Mouse (Mus musculus) lung, embryonic 16.5 days (tissue): ENCODE data around the gene Lpp. TPM values are rescaled to one million over a fixed set of nuclear protein-coding genes. Genes with fewer than 3 reads are reported as not detected.
A peak's percentile ranks its signal among the peaks of the same experiment; 100 is the strongest.

Experiments
- ATAC-seq: fragments of 200-750 bp; cut with Nextera tagmentation; 2 replicates; pipeline ENCODE4 v1.8.0; 2017; ENCODE audit warnings: low read depth, mild to moderate bottlenecking, moderate library complexity
- H3K27ac ChIP-seq: fragments of 300-500 bp; sonication (generic); 2 replicates; pipeline ENCODE4 v1.5.1; 2014; ENCODE audit warnings: mild to moderate bottlenecking, control low read depth, low read length
- H3K27me3 ChIP-seq: fragments of 300-500 bp; sonication (generic); 2 replicates; pipeline ENCODE4 v1.6.1; 2014; ENCODE audit warnings: low read depth, low read length, mixed read lengths; ENCODE audit not compliant: control insufficient read depth, insufficient read depth
- H3K36me3 ChIP-seq: fragments of 300-500 bp; sonication (generic); 2 replicates; pipeline ENCODE4 v1.6.1; 2014; ENCODE audit warnings: low read length; ENCODE audit not compliant: control insufficient read depth, insufficient read depth
- H3K4me1 ChIP-seq: fragments of 300-500 bp; sonication (generic); replicated peaks from 2 replicates; pipeline ENCODE4 v1.6.1; 2014; ENCODE audit warnings: low read length, mixed read lengths; ENCODE audit not compliant: control insufficient read depth, insufficient read depth
- H3K4me2 ChIP-seq: fragments of 300-500 bp; sonication (generic); 2 replicates; pipeline ENCODE4 v1.6.1; 2014; ENCODE audit warnings: low read depth, low read length, control low read depth
- H3K4me3 ChIP-seq: fragments of 300-500 bp; sonication (generic); 2 replicates; pipeline ENCODE4 v1.5.1; 2014; ENCODE audit warnings: mild to moderate bottlenecking, low read length, control low read depth
- H3K9ac ChIP-seq: fragments of 300-500 bp; sonication (generic); 2 replicates; pipeline ENCODE4 v1.6.1; 2014; ENCODE audit warnings: low read length, control low read depth
- H3K9me3 ChIP-seq: fragments of 300-500 bp; sonication (generic); 2 replicates; pipeline ENCODE4 v1.6.1; 2016; ENCODE audit warnings: low read length; ENCODE audit not compliant: control insufficient read depth
- WGBS: fragments of 180-500 bp; shearing (Covaris S2); extraction: QIAGEN DNeasy Blood & Tissue Kit; methylation state at CpG from one replicate; pipeline ENCODE4 v1.1.7; 2014; 5-methylcytosine and 5-hydroxymethylcytosine counted together
- polyA plus RNA-seq: library from polyadenylated mRNA; unstranded; fragments of >200 nt; fragmentation: Nextera tagmentation; extraction: Ambion mirVana; gene quantifications from 2 replicates; pipeline ENCODE4 v1.2.1, GENCODE M21; 2015

The Lpp gene
- polyA plus RNA-seq, 1 experiment from 2014 or later = 76.8 TPM

DNA sequence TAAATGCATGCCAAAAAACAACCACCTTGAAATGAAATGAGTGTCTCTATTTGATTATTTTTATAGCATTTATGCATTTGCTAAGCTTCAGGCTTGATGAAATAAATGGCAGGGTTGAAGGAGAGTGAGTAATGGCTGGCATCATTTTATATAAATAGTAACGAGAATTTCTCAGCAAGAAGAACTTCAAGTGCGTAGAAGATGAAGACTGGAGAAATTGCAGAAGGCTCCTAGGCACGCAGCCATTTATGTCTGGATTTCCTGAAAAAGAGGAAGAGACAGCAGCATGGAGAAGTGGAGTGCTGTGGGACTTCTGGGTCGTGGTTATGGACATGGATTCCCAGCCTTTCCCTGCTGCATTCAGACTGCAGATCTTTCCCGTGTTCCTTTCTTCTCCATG, 259.7 kb downstream of the Lpp start:
- WGBS = 70% methylated on average over 5 of the region's 5 CpGs
- no peaks in the 10 kb centered on the region for H3K36me3 ChIP-seq
- H3K27me3 ChIP-seq = no peaks in the 10 kb centered on the region
- H3K4me3 ChIP-seq = no peak overlapping the region
- H3K4me1 ChIP-seq = peaks cover 15% of the 10 kb centered on the region
- ATAC-seq = no peak
- H3K9ac ChIP-seq = no peak overlapping the region
- H3K4me2 ChIP-seq = no peak overlapping the region
- no peak overlapping the region for H3K27ac ChIP-seq
- no peaks in the 10 kb centered on the region for H3K9me3 ChIP-seq

DNA sequence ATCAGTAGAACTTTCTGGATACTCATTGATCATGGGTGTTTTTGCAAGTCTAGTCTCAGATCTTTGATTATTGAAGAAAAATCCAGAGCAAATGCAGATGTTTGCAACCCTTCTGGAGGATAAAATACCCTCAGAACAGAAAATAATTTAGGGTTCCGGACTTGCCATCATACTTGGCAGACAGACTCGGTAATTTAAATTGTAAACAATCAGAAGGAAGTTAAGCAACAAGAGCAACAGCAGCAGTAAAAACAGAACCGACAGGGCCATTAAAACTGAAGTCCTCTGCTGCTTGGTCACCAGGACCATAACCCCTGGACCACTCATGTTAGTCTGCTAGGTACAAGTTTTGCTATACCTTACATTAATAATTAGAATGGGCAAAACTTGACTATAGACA, 261.8 kb downstream of the Lpp start:
- Histone ChIP-seq H3K36me3 (no peaks in the 10 kb centered on the region), H3K4me1 (peaks cover 15% of the 10 kb centered on the region), H3K27me3 (no peaks in the 10 kb centered on the region), H3K9ac (no peak overlapping the region), H3K27ac (no peak overlapping the region), H3K4me2 (no peak overlapping the region), H3K4me3 (no peak overlapping the region), H3K9me3 (no peaks in the 10 kb centered on the region)
- peak; percentile 38; the same call in 1 of the 2 replicates for ATAC-seq
- 26% methylated on average over 3 of the region's 3 CpGs for WGBS

DNA sequence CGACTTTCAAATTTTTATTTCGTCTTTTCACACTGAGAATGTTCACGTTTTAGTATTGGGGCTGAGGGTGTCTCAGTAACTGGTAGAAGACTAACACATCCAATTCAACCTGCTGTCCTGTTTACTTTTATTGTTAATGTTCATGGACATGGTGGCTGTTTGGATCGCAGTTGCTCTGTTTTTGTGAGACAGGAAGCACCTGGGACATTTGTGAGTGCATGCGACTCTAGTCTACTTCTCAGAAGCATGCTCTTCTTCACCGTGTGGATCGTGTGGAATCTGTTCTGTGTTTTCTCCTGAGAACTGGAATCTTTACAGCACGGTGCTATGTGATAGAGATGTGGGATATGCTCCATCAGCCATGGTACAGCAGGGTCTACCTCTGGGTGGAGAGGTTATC, 262.7 kb downstream of the Lpp start:
- peaks cover 15% of the 10 kb centered on the region for H3K4me1 ChIP-seq
- ATAC-seq = no peak
- no peaks in the 10 kb centered on the region for H3K27me3 ChIP-seq
- H3K4me2 ChIP-seq = no peak overlapping the region
- no peak overlapping the region for H3K4me3 ChIP-seq
- 83% methylated on average over 8 of the region's 8 CpGs for WGBS
- H3K27ac ChIP-seq = no peak overlapping the region
- H3K9me3 ChIP-seq = no peaks in the 10 kb centered on the region
- H3K36me3 ChIP-seq = no peaks in the 10 kb centered on the region
- no peak overlapping the region for H3K9ac ChIP-seq

- Histone ChIP-seq H3K4me3 (no peak overlapping the region), H3K9me3 (no peaks in the 10 kb centered on the region), H3K27ac (no peak overlapping the region), H3K36me3 (no peaks in the 10 kb centered on the region), H3K9ac (no peak overlapping the region), H3K4me1 (peaks cover 11% of the 10 kb centered on the region), H3K27me3 (no peaks in the 10 kb centered on the region), H3K4me2 (no peak overlapping the region)
- no peak for ATAC-seq
- 82% methylated on average over 5 of the region's 5 CpGs for WGBS
These were observed 263.4 kb downstream of the Lpp start for GRCm38 (mm10) chr16:24656752-24657151.

DNA sequence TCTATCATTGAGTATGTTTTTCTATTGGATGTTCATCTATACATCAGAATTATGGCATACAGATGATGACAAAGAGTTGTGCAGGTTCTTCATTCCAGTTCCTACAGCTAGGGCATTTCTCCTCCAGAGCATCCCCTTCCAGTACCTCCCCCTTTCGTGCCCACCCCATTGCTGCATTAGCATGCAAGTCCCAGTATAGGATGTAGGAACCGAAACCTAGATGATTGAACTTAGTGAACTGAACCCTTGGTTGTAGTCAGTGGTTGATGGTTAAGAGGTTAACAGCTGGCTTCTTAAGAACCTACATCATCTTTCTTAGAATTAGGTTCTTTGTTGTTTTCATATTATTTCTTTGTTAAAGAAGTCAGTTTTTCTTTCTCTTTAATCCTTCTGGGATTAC, 265.7 kb downstream of the Lpp start:
- 95% methylated on average over 2 of the region's 2 CpGs for WGBS
- no peak for ATAC-seq

DNA sequence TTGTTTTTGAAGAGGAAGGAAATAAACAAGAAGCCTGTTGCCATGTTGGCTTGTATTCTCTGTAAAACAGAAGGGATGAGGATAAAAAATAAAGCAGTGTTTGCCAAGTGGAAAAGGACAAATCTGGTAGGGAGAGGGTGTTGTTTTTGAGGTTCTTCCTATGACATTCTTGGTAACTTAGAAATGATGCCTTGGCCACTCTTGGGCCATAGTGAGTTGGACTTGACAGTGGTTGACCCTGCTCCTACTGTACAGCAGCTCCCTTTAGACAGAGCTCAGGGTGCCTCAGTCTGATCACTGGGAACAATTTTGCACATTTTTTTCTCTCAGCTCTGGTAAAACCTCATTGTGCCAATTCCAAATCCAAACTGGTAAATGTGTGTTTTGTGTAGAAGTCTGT, 270.8 kb downstream of the Lpp start:
- peaks cover 2% of the 10 kb centered on the region; the same call in 1 of the 2 replicates for H3K36me3 ChIP-seq
- no peak for ATAC-seq

More for the DNA sequence above, 265.7 kb downstream of the Lpp start:
- Histone ChIP-seq H3K27ac (no peak overlapping the region), H3K4me3 (no peak overlapping the region), H3K4me2 (no peak overlapping the region), H3K9me3 (no peaks in the 10 kb centered on the region), H3K36me3 (peaks cover 2% of the 10 kb centered on the region; the same call in 1 of the 2 replicates), H3K9ac (no peak overlapping the region), H3K27me3 (no peaks in the 10 kb centered on the region), H3K4me1 (peaks cover 4% of the 10 kb centered on the region)

GRCm38 (mm10) chr16:24669718-24670460, 276.6 kb downstream of the Lpp start:
- no peaks in the 10 kb centered on the region for H3K36me3 ChIP-seq
- no peaks in the 10 kb centered on the region for H3K27me3 ChIP-seq
- H3K9me3 ChIP-seq = no peaks in the 10 kb centered on the region
- no peak overlapping the region for H3K4me3 ChIP-seq
- H3K27ac ChIP-seq = no peak overlapping the region
- peak; percentile 68 for ATAC-seq
- H3K9ac ChIP-seq = no peak overlapping the region
- H3K4me1 ChIP-seq = 0 out of 2 replicates have a peak, but pooled peaks cover 2% of the 10 kb centered on the region
- WGBS = 72% methylated on average over 5 of the region's 5 CpGs
- no peak overlapping the region for H3K4me2 ChIP-seq

More for the DNA sequence above, 270.8 kb downstream of the Lpp start:
- Histone ChIP-seq H3K4me3 (no peak overlapping the region), H3K27me3 (no peaks in the 10 kb centered on the region), H3K4me2 (no peak overlapping the region), H3K9me3 (no peaks in the 10 kb centered on the region), H3K27ac (no peak overlapping the region), H3K4me1 (no peaks in the 10 kb centered on the region), H3K9ac (no peak overlapping the region)

DNA sequence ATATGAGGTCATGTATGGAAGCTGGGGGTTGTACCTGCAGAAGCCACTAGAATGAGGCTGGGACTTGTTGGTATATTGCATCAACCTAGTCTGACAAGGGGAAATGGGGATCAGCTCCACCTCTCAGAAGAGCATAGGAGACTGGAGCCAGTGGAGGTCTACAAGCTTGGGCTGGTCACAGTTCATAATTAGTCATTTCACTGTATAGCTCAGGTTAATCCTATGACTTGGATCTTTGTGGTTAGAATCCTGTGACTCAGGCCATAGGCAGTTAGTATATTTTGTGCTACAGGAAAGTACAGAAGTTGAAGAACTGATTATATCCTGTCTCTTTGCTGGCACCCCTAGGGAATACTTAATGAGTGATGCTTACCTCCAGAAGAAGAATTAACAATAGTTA, 285.6 kb downstream of the Lpp start:
- no peak for ATAC-seq
- Histone ChIP-seq H3K9me3 (no peaks in the 10 kb centered on the region), H3K27ac (no peak overlapping the region), H3K4me3 (no peak overlapping the region), H3K36me3 (peaks cover 5% of the 10 kb centered on the region; the same call in 1 of the 2 replicates), H3K27me3 (no peaks in the 10 kb centered on the region), H3K9ac (no peak overlapping the region), H3K4me1 (no peaks in the 10 kb centered on the region), H3K4me2 (no peak overlapping the region)

GRCm38 (mm10) chr16:24695062-24695461, 301.8 kb downstream of the Lpp start:
- Histone ChIP-seq H3K4me3 (no peak overlapping the region), H3K9ac (no peak overlapping the region), H3K9me3 (no peaks in the 10 kb centered on the region), H3K27me3 (no peaks in the 10 kb centered on the region), H3K4me1 (no peaks in the 10 kb centered on the region), H3K27ac (no peak overlapping the region), H3K36me3 (no peaks in the 10 kb centered on the region), H3K4me2 (no peak overlapping the region)
- ATAC-seq = no peak
- 83% methylated on average over 4 of the region's 4 CpGs for WGBS
